Comparison of ENCODE assay signal across 10 mouse cellular contexts in the genomic region with DNA sequence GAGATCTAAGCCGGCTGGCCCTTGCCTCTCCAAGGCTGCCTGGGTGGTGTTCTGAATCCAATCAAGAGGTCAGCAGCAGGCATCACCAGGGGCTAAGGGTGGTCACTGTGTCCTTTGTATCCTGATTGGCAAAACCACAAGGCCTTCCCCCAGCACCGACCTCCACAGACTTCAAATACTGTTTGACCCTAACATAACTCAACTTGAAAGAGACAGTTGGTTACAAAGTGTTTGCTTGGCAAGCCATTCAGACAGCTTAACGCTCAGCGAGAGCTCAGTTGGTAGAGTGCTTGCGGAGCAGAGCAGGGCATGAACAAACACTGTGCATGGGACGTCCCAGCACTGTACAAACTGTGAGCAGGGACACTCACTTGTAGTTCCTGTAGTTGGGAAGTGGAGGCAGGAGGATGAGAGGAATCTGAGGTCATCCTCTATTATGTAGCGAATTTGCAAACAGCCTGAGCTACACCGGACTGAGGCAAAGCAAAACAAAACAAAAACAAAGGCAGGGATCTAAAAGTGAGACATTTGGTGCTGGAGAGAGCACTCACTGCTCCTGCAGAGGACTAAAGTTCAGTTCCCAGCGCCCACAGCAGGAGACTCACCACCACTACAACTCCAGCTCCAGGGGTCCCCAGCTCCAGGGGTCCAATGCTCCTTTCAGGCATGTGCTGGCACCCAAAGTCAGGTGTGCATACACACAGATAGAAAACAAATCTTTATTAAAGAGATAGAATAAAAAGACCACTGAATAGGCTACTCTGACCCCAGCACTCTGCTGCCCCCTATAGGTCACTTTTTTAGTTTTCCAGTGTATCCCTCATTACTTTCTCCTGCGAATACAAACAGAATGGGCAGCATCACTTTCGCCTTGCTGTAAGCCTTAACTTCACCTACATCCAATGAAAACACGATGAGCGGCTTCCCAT.
A peak's percentile ranks its signal among the peaks of the same experiment; 100 is the strongest.
DNase-seq lines count a peak whose midpoint lies in the region; ATAC-seq lines count a peak whose summit lies in the region.
"Had no signal": no experiment of that assay in that cellular context is flagged by ENCODE, and none has a peak within 500 bp of the region (broad histone marks: within the 10 kb centered on the region; RNA-seq: fewer than 3 reads in every experiment).

No protein-coding gene starts in this region.

- no peaks in the 10 kb centered on the region for H3K36me3 ChIP-seq in midbrain, embryonic 10.5 days
- H3K36me3 ChIP-seq in midbrain, embryonic 15.5 days (replicated peaks): no peaks in the 10 kb centered on the region
- no peaks in the 10 kb centered on the region for H3K36me3 ChIP-seq in lung, embryonic 15.5 days
- H3K36me3 ChIP-seq: G1E; limb, embryonic 12.5 days had no signal

- no peak overlapping the region for H3K4me2 ChIP-seq in midbrain, embryonic 15.5 days
- H3K4me2 ChIP-seq in lung, embryonic 15.5 days: no peak overlapping the region
- H3K4me2 ChIP-seq: limb, embryonic 12.5 days had no signal

- H3K27ac ChIP-seq in midbrain, embryonic 10.5 days (replicated peaks): peak overlapping the region; percentile 15
- H3K27ac ChIP-seq in midbrain, embryonic 15.5 days: no peak overlapping the region
- no peak overlapping the region for H3K27ac ChIP-seq in lung, embryonic 15.5 days
- H3K27ac ChIP-seq: limb, embryonic 12.5 days had no signal

- peaks cover 22% of the 10 kb centered on the region; the same call in 1 of the 2 replicates for H3K27me3 ChIP-seq in midbrain, embryonic 10.5 days (ENCODE audit: low read depth, poor library complexity, severe bottlenecking)
- no peaks in the 10 kb centered on the region for H3K27me3 ChIP-seq in midbrain, embryonic 15.5 days (replicated peaks)
- peaks cover 16% of the 10 kb centered on the region; the same call in 1 of the 2 replicates for H3K27me3 ChIP-seq in lung, embryonic 15.5 days
- H3K27me3 ChIP-seq: limb, embryonic 12.5 days had no signal

- H3K9ac ChIP-seq in midbrain, embryonic 15.5 days: no peak overlapping the region
- peak overlapping the region; percentile 6; the same call in 1 of the 2 replicates for H3K9ac ChIP-seq in lung, embryonic 15.5 days
- H3K9ac ChIP-seq: limb, embryonic 12.5 days had no signal

- DNase-seq in cerebellum, postnatal 10 days: peak; percentile 79 to 93
- DNase-seq in cerebellum, adult 11-12 months: no peak
- DNase-seq in midbrain, embryonic 10.5 days (ENCODE audit: low spot score): no peak
- DNase-seq in embryo, embryonic 10 days (ENCODE audit: low spot score): peak; percentile 58
- DNase-seq in yolk sac, embryonic 10.5 days (ENCODE audit: low spot score): no peak
- DNase-seq in layer of hippocampus, adult 9-10 months (ENCODE audit: low spot score): no peak

- H3K4me1 ChIP-seq in midbrain, embryonic 10.5 days: peaks cover 29% of the 10 kb centered on the region
- peaks cover 19% of the 10 kb centered on the region for H3K4me1 ChIP-seq in midbrain, embryonic 15.5 days
- peaks cover 28% of the 10 kb centered on the region for H3K4me1 ChIP-seq in lung, embryonic 15.5 days

- ATAC-seq in midbrain, embryonic 15.5 days (replicated peaks): no peak
- ATAC-seq in lung, embryonic 15.5 days (ENCODE audit: borderline replicate concordance, extremely low read depth, low FRiP score, low TSS enrichment): 0 out of 2 replicates have a peak, but pooled peaks have one; percentile 15

- no peak overlapping the region for H3K4me3 ChIP-seq in midbrain, embryonic 10.5 days
- H3K4me3 ChIP-seq in midbrain, embryonic 15.5 days: no peak overlapping the region
- no peak overlapping the region for H3K4me3 ChIP-seq in lung, embryonic 15.5 days
- H3K4me3 ChIP-seq: limb, embryonic 12.5 days had no signal

- no peaks in the 10 kb centered on the region for H3K9me3 ChIP-seq in midbrain, embryonic 10.5 days (replicated peaks)
- H3K9me3 ChIP-seq in midbrain, embryonic 15.5 days: no peaks in the 10 kb centered on the region
- H3K9me3 ChIP-seq in lung, embryonic 15.5 days: no peaks in the 10 kb centered on the region
- H3K9me3 ChIP-seq: limb, embryonic 12.5 days had no signal

- 54% methylated on average over 13 of the region's 13 CpGs for WGBS in midbrain, embryonic 10.5 days
- 55% methylated on average over 13 of the region's 13 CpGs for WGBS in midbrain, embryonic 15.5 days
- 41% methylated on average over 13 of the region's 13 CpGs for WGBS in lung, embryonic 15.5 days

Comparison
In these comparisons a context has a peak if more than half of its experiments do, and no peak if none do; other contexts are left out.
1. DNase-seq: peak in cerebellum, postnatal 10 days (2 of 2) and embryo, embryonic 10 days (single experiment); none in cerebellum, adult 11-12 months (single experiment), midbrain, embryonic 10.5 days (single experiment), yolk sac, embryonic 10.5 days (single experiment) and layer of hippocampus, adult 9-10 months (single experiment).